Mouse (Mus musculus): ENCODE measurements around the gene Pafah1b3. TPM values are rescaled to one million over a fixed set of nuclear protein-coding genes. Genes with fewer than 3 reads are reported as not detected.

The Pafah1b3 gene
- total and polyA plus RNA-seq, 3 experiments: 85.6 to 180 (median 110) TPM

- H3K4me1 ChIP-seq (ENCODE audit: control insufficient read depth in 1 of 2, insufficient read depth in 2 of 2, low read length in 2 of 2): peaks cover 0 to 7% of the 10 kb centered on the region in 2 experiments; a peak in 3 of 4 replicates
- peak overlapping the region; percentile 79 for H3K27ac ChIP-seq (ENCODE audit: control insufficient read depth, low read depth, low read length)
- DNase-seq (ENCODE audit: low read depth, low spot score): peak; percentile 80
- TF ChIP-seq JUND (IDR thresholded peaks at IDR 0.05; ENCODE audit: low read depth, low read length) (no peak), HCFC1 (IDR thresholded peaks at IDR 0.05; ENCODE audit: low read depth, low read length) (peak; percentile 53; the same call in 1 of the 2 replicates), CHD2 (IDR thresholded peaks at IDR 0.05; ENCODE audit: low read length) (no peak), KAT2A (conservative IDR thresholded peaks at IDR 0.05; ENCODE audit: low read depth, low read length) (no peak; the same call in 1 of the 2 replicates), MAZ (IDR thresholded peaks at IDR 0.05; ENCODE audit: low read depth, low read length) (peak; percentile 69), NELFE (IDR thresholded peaks at IDR 0.05; ENCODE audit: low read depth, low read length) (no peak), POLR2A (IDR thresholded peaks at IDR 0.05; ENCODE audit: control insufficient read depth in 1 of 2, insufficient read depth in 1 of 2, low read depth in 1 of 2, low read length in 2 of 2, poor library complexity in 1 of 2) (no peak), USF1 (IDR thresholded peaks at IDR 0.05; ENCODE audit: low read depth, low read length) (0 out of 2 replicates have a peak, but pooled peaks have one; percentile 1), MYC (IDR thresholded peaks at IDR 0.05; ENCODE audit: low read depth, low read length) (no peak), NRF1 (IDR thresholded peaks at IDR 0.05; ENCODE audit: insufficient read depth, low read depth, low read length, poor library complexity, severe bottlenecking) (no peak), MAX (IDR thresholded peaks at IDR 0.05; ENCODE audit: low read length) (peak; percentile 16; the same call in 1 of the 2 replicates), MEF2A (IDR thresholded peaks at IDR 0.05; ENCODE audit: extremely low read depth, insufficient replicate concordance, low read depth, low read length, poor library complexity, severe bottlenecking) (no peak), E2F4 (IDR thresholded peaks at IDR 0.05; ENCODE audit: borderline replicate concordance, low read depth, low read length) (no peak), GATA1 (IDR thresholded peaks at IDR 0.05; ENCODE audit: low read depth, low read length) (no peak), SMC3 (IDR thresholded peaks at IDR 0.05; ENCODE audit: low read depth, low read length) (no peak), EP300 (IDR thresholded peaks at IDR 0.05; ENCODE audit: low read depth in 1 of 2, low read length in 2 of 2) (peak in 1 of 2 experiments; percentile 3; a peak in 1 of 4 replicates), ZC3H11A (IDR thresholded peaks at IDR 0.05; ENCODE audit: low read depth, low read length) (no peak), ZMIZ1 (IDR thresholded peaks at IDR 0.05; ENCODE audit: low read depth, low read length) (no peak), POLR2AphosphoS2 (IDR thresholded peaks at IDR 0.05; ENCODE audit: low read length) (no peak), CHD1 (IDR thresholded peaks at IDR 0.05; ENCODE audit: low read depth, low read length) (no peak), ZKSCAN1 (IDR thresholded peaks at IDR 0.05; ENCODE audit: low read depth, low read length) (no peak), CTCF (IDR thresholded peaks at IDR 0.05 in 2 of 3, conservative IDR thresholded peaks at IDR 0.05 in 1 of 3; ENCODE audit: control insufficient read depth in 1 of 3, insufficient read depth in 1 of 3, low read depth in 2 of 3, low read length in 3 of 3, poor library complexity in 1 of 3, severe bottlenecking in 1 of 3) (no peak), GABPA (IDR thresholded peaks at IDR 0.05; ENCODE audit: low read depth, low read length) (no peak), TAL1 (IDR thresholded peaks at IDR 0.05; ENCODE audit: low read length) (no peak), UBTF (IDR thresholded peaks at IDR 0.05; ENCODE audit: borderline replicate concordance, insufficient read depth, low read depth, low read length) (0 out of 2 replicates have a peak, but pooled peaks have one; percentile 38), RAD21 (IDR thresholded peaks at IDR 0.05; ENCODE audit: low read depth, low read length) (no peak), ZNF384 (IDR thresholded peaks at IDR 0.05; ENCODE audit: low read depth, low read length) (no peak), USF2 (IDR thresholded peaks at IDR 0.05; ENCODE audit: borderline replicate concordance in 1 of 2, insufficient read depth in 1 of 2, low read depth in 1 of 2, low read length in 2 of 2) (no peak), MXI1 (IDR thresholded peaks at IDR 0.05; ENCODE audit: low read depth, low read length) (no peak), TBP (IDR thresholded peaks at IDR 0.05; ENCODE audit: low read depth, low read length) (no peak), SIN3A (IDR thresholded peaks at IDR 0.05; ENCODE audit: low read length) (peak; percentile 29), ELF1 (IDR thresholded peaks at IDR 0.05; ENCODE audit: low read depth, low read length) (no peak), POLR2AphosphoS5 (IDR thresholded peaks at IDR 0.05; ENCODE audit: borderline replicate concordance, low read depth, low read length) (no peak), MYB (IDR thresholded peaks at IDR 0.05; ENCODE audit: low read depth, low read length) (no peak), BHLHE40 (IDR thresholded peaks at IDR 0.05; ENCODE audit: borderline replicate concordance, low read depth, low read length) (no peak), MAFK (IDR thresholded peaks at IDR 0.05; ENCODE audit: borderline replicate concordance, low read depth, low read length) (no peak)
Measured at GRCm38 (mm10) chr7:25249314-25250140, 48.3 kb downstream of the Pafah1b3 start.

More at GRCm38 (mm10) chr7:25249314-25250140, 48.3 kb downstream of the Pafah1b3 start:
- Histone ChIP-seq H3K36me3 (ENCODE audit: control insufficient read depth in 1 of 2, insufficient read depth in 2 of 2, low read length in 2 of 2) (peaks cover 0 to 2% of the 10 kb centered on the region in 2 experiments; a peak in 3 of 4 replicates), H3K27me3 (ENCODE audit: control insufficient read depth in 1 of 2, insufficient read depth in 2 of 2, low read length in 2 of 2) (no peaks in the 10 kb centered on the region), H3K9ac (ENCODE audit: control insufficient read depth, low read depth, low read length, poor library complexity, severe bottlenecking) (peak overlapping the region; percentile 88), H3K9me3 (replicated peaks; ENCODE audit: insufficient read depth, low read length) (no peaks in the 10 kb centered on the region), H3K4me3 (ENCODE audit: control insufficient read depth in 1 of 2, insufficient read depth in 1 of 2, low read depth in 2 of 2, low read length in 2 of 2) (peak overlapping the region; percentile 88 to 99), H3K79me2 (ENCODE audit: control insufficient read depth, insufficient read depth, low read length, poor library complexity) (peaks cover 32% of the 10 kb centered on the region)
